Mouse (Mus musculus): ENCODE data around the gene Gid8.

GRCm38 (mm10) chr2:180742820-180743219 lies 32.9 kb downstream of the Gid8 start:
- TF ChIP-seq POLR2A (IDR thresholded peaks at IDR 0.05; ENCODE audit: extremely low read depth, insufficient read depth, low read length) (no peak), CTCF (IDR thresholded peaks at IDR 0.05; ENCODE audit: extremely low read depth, insufficient read depth, low read length) (no peak)
